Mouse (Mus musculus): Measurements from ENCODE around the gene Fstl3. TPM values are rescaled to one million over a fixed set of nuclear protein-coding genes. Genes with fewer than 3 reads are reported as not detected.
A peak's percentile ranks its signal among the peaks of the same experiment; 100 is the strongest.

Gene Fstl3
- polyA plus RNA-seq, 1 experiment from 2014 or later = 0.60 TPM

GRCm38 (mm10) chr10:79779784-79780663 lies 3.0 kb downstream of the Fstl3 start:
- Histone ChIP-seq H3K9ac (ENCODE audit: low read length) (no peak overlapping the region; the same call in 1 of the 2 replicates), H3K27me3 (ENCODE audit: control insufficient read depth, insufficient read depth, low read length) (peaks cover 43% of the 10 kb centered on the region), H3K27ac (ENCODE audit: low read depth, low read length) (no peak overlapping the region), H3K4me2 (peak overlapping the region; percentile 43), H3K36me3 (ENCODE audit: control insufficient read depth, insufficient read depth, low read length) (no peaks in the 10 kb centered on the region), H3K9me3 (ENCODE audit: control insufficient read depth, low read length) (no peaks in the 10 kb centered on the region; the same call in 1 of the 2 replicates), H3K4me1 (ENCODE audit: control insufficient read depth, insufficient read depth, low read length) (peaks cover 8% of the 10 kb centered on the region), H3K4me3 (ENCODE audit: low read depth, low read length) (peak overlapping the region; percentile 25)
- WGBS = 2% methylated on average over 55 of the region's 55 CpGs
- DNase-seq (ENCODE audit: low spot score, missing footprints) = peak; percentile 100
- peak; percentile 91 for ATAC-seq (ENCODE audit: low FRiP score)

- no peak overlapping the region for H3K9ac ChIP-seq (ENCODE audit: low read length)
- no peak overlapping the region for H3K27ac ChIP-seq (ENCODE audit: low read depth, low read length)
- H3K27me3 ChIP-seq (ENCODE audit: control insufficient read depth, insufficient read depth, low read length) = peaks cover 43% of the 10 kb centered on the region
- peak overlapping the region; percentile 25 for H3K4me3 ChIP-seq (ENCODE audit: low read depth, low read length)
- no peaks in the 10 kb centered on the region for H3K36me3 ChIP-seq (ENCODE audit: control insufficient read depth, insufficient read depth, low read length)
- DNase-seq (ENCODE audit: low spot score, missing footprints) (peak; percentile 95), ATAC-seq (ENCODE audit: low FRiP score) (no peak; the same call in 1 of the 2 replicates)
- WGBS = under 1% methylated on average over 13 of the region's 13 CpGs
- H3K4me1 ChIP-seq (ENCODE audit: control insufficient read depth, insufficient read depth, low read length) = peaks cover 8% of the 10 kb centered on the region
- H3K9me3 ChIP-seq (ENCODE audit: control insufficient read depth, low read length) = no peaks in the 10 kb centered on the region
- peak overlapping the region; percentile 43 for H3K4me2 ChIP-seq
Measured at GRCm38 (mm10) chr10:79780664-79781015, 3.6 kb downstream of the Fstl3 start.

- no peak for DNase-seq (ENCODE audit: low spot score, missing footprints)
- WGBS = 27% methylated on average over 21 of the region's 21 CpGs
- H3K9me3 ChIP-seq (ENCODE audit: control insufficient read depth, low read length) = no peaks in the 10 kb centered on the region
- H3K36me3 ChIP-seq (ENCODE audit: control insufficient read depth, insufficient read depth, low read length) = no peaks in the 10 kb centered on the region
- peaks cover 43% of the 10 kb centered on the region for H3K27me3 ChIP-seq (ENCODE audit: control insufficient read depth, insufficient read depth, low read length)
- no peak for ATAC-seq (ENCODE audit: low FRiP score)
- peaks cover 8% of the 10 kb centered on the region for H3K4me1 ChIP-seq (ENCODE audit: control insufficient read depth, insufficient read depth, low read length)
- no peak overlapping the region for H3K9ac ChIP-seq (ENCODE audit: low read length)
- H3K4me2 ChIP-seq = peak overlapping the region; percentile 43
- H3K27ac ChIP-seq (ENCODE audit: low read depth, low read length) = no peak overlapping the region
- 0 out of 2 replicates have a peak overlapping the region, but pooled peaks have one; percentile 25 for H3K4me3 ChIP-seq (ENCODE audit: low read depth, low read length)
Measured at GRCm38 (mm10) chr10:79781139-79781538, 4.1 kb downstream of the Fstl3 start.

- no peak overlapping the region for H3K4me3 ChIP-seq (ENCODE audit: low read depth, low read length)
- H3K4me1 ChIP-seq (ENCODE audit: control insufficient read depth, insufficient read depth, low read length) = peaks cover 8% of the 10 kb centered on the region
- 58% methylated on average over 5 of the region's 5 CpGs for WGBS
- no peak overlapping the region for H3K4me2 ChIP-seq
- ATAC-seq (ENCODE audit: low FRiP score) (no peak), DNase-seq (ENCODE audit: low spot score, missing footprints) (no peak)
- no peak overlapping the region for H3K27ac ChIP-seq (ENCODE audit: low read depth, low read length)
- no peak overlapping the region for H3K9ac ChIP-seq (ENCODE audit: low read length)
- H3K27me3 ChIP-seq (ENCODE audit: control insufficient read depth, insufficient read depth, low read length) = peaks cover 37% of the 10 kb centered on the region
- no peaks in the 10 kb centered on the region for H3K9me3 ChIP-seq (ENCODE audit: control insufficient read depth, low read length)
- H3K36me3 ChIP-seq (ENCODE audit: control insufficient read depth, insufficient read depth, low read length) = no peaks in the 10 kb centered on the region
Measured at GRCm38 (mm10) chr10:79781956-79782355, 4.9 kb downstream of the Fstl3 start.

- Histone ChIP-seq H3K27me3 (ENCODE audit: control insufficient read depth, insufficient read depth, low read length) (peaks cover 27% of the 10 kb centered on the region), H3K9me3 (ENCODE audit: control insufficient read depth, low read length) (no peaks in the 10 kb centered on the region), H3K9ac (ENCODE audit: low read length) (no peak overlapping the region), H3K4me2 (no peak overlapping the region), H3K27ac (ENCODE audit: low read depth, low read length) (no peak overlapping the region), H3K36me3 (ENCODE audit: control insufficient read depth, insufficient read depth, low read length) (no peaks in the 10 kb centered on the region), H3K4me3 (ENCODE audit: low read depth, low read length) (no peak overlapping the region), H3K4me1 (ENCODE audit: control insufficient read depth, insufficient read depth, low read length) (peaks cover 8% of the 10 kb centered on the region)
- no peak for ATAC-seq (ENCODE audit: low FRiP score)
- WGBS = 68% methylated on average over 7 of the region's 7 CpGs
- DNase-seq (ENCODE audit: low spot score, missing footprints) = no peak
Measured at GRCm38 (mm10) chr10:79783050-79783449, 6.0 kb downstream of the Fstl3 start.

GRCm38 (mm10) chr10:79783920-79784800 lies 7.1 kb downstream of the Fstl3 start:
- DNase-seq (ENCODE audit: low spot score, missing footprints) = peak; percentile 91
- Histone ChIP-seq H3K4me1 (ENCODE audit: control insufficient read depth, insufficient read depth, low read length) (peaks cover 8% of the 10 kb centered on the region), H3K27me3 (ENCODE audit: control insufficient read depth, insufficient read depth, low read length) (peaks cover 16% of the 10 kb centered on the region), H3K9me3 (ENCODE audit: control insufficient read depth, low read length) (no peaks in the 10 kb centered on the region), H3K9ac (ENCODE audit: low read length) (no peak overlapping the region), H3K36me3 (ENCODE audit: control insufficient read depth, insufficient read depth, low read length) (no peaks in the 10 kb centered on the region), H3K4me3 (ENCODE audit: low read depth, low read length) (no peak overlapping the region), H3K27ac (ENCODE audit: low read depth, low read length) (no peak overlapping the region), H3K4me2 (no peak overlapping the region)
- ATAC-seq (ENCODE audit: low FRiP score) = no peak
- 48% methylated on average over 27 of the region's 27 CpGs for WGBS

GRCm38 (mm10) chr10:79788386-79789158 lies 11.5 kb downstream of the Fstl3 start:
- Histone ChIP-seq H3K4me1 (ENCODE audit: control insufficient read depth, insufficient read depth, low read length) (peaks cover 2% of the 10 kb centered on the region; the same call in 1 of the 2 replicates), H3K27me3 (ENCODE audit: control insufficient read depth, insufficient read depth, low read length) (no peaks in the 10 kb centered on the region), H3K4me2 (no peak overlapping the region), H3K36me3 (ENCODE audit: control insufficient read depth, insufficient read depth, low read length) (no peaks in the 10 kb centered on the region), H3K9me3 (ENCODE audit: control insufficient read depth, low read length) (no peaks in the 10 kb centered on the region), H3K27ac (ENCODE audit: low read depth, low read length) (no peak overlapping the region), H3K9ac (ENCODE audit: low read length) (no peak overlapping the region), H3K4me3 (ENCODE audit: low read depth, low read length) (no peak overlapping the region)
- 0 out of 2 replicates have a peak, but pooled peaks have one; percentile 26 for ATAC-seq (ENCODE audit: low FRiP score)
- 33% methylated on average over 7 of the region's 7 CpGs for WGBS
- DNase-seq (ENCODE audit: low spot score, missing footprints) = peak; percentile 97

GRCm38 (mm10) chr10:79789581-79789980 lies 12.5 kb downstream of the Fstl3 start:
- Histone ChIP-seq H3K9me3 (ENCODE audit: control insufficient read depth, low read length) (no peaks in the 10 kb centered on the region), H3K36me3 (ENCODE audit: control insufficient read depth, insufficient read depth, low read length) (no peaks in the 10 kb centered on the region), H3K9ac (ENCODE audit: low read length) (no peak overlapping the region), H3K4me3 (ENCODE audit: low read depth, low read length) (no peak overlapping the region), H3K27me3 (ENCODE audit: control insufficient read depth, insufficient read depth, low read length) (no peaks in the 10 kb centered on the region), H3K4me1 (ENCODE audit: control insufficient read depth, insufficient read depth, low read length) (peaks cover 7% of the 10 kb centered on the region), H3K4me2 (no peak overlapping the region), H3K27ac (ENCODE audit: low read depth, low read length) (no peak overlapping the region)
- no peak for ATAC-seq (ENCODE audit: low FRiP score)
- 51% methylated on average over 2 of the region's 2 CpGs for WGBS
- DNase-seq (ENCODE audit: low spot score, missing footprints) = no peak
